Mouse (Mus musculus) embryonic facial prominence, embryonic 13.5 days (tissue): ENCODE results near the gene Ltb4r2. TPM values are rescaled to one million over a fixed set of nuclear protein-coding genes. Genes with fewer than 3 reads are reported as not detected.

Source experiments
- polyA plus RNA-seq: library from polyadenylated mRNA; unstranded; fragments of >200 nt; fragmentation: Nextera tagmentation; extraction: Ambion mirVana; gene quantifications from 2 replicates; pipeline ENCODE4 v1.2.1, GENCODE M21; 2015

Gene Ltb4r2
- polyA plus RNA-seq, 1 experiment from 2014 or later, result 0.51 TPM

Other genes with a start within 250 kb of the Ltb4r2 start
- gene Nrl, start 236.4 kb upstream of the Ltb4r2 start, polyA plus RNA-seq, result not detected in 2 replicates
- 35.0 and 38.4 TPM in 2 replicates for gene Pck2, start 221.2 kb upstream of the Ltb4r2 start, polyA plus RNA-seq
- 57.3 and 66.5 TPM in 2 replicates for gene Dcaf11, start 201.4 kb upstream of the Ltb4r2 start, polyA plus RNA-seq
- 0.74 and 0.87 TPM in 2 replicates for gene A730061H03Rik, start 201.0 kb upstream of the Ltb4r2 start, polyA plus RNA-seq
- gene Fitm1, start 185.8 kb upstream of the Ltb4r2 start, polyA plus RNA-seq, result 4.1 and 5.3 TPM in 2 replicates
- 141 and 152 TPM in 2 replicates for gene Psme1, start 183.3 kb upstream of the Ltb4r2 start, polyA plus RNA-seq
- gene Emc9, start 176.1 kb upstream of the Ltb4r2 start, polyA plus RNA-seq, result 4.7 and 4.8 TPM in 2 replicates
- gene Psme2, start 170.3 kb upstream of the Ltb4r2 start, polyA plus RNA-seq, result 233 and 267 TPM in 2 replicates
- 17.6 and 21.7 TPM in 2 replicates for gene Rnf31, start 169.7 kb upstream of the Ltb4r2 start, polyA plus RNA-seq
- gene Irf9, start 157.9 kb upstream of the Ltb4r2 start, polyA plus RNA-seq, result 10.5 and 12.3 TPM in 2 replicates
- gene Rec8, start 143.4 kb upstream of the Ltb4r2 start, polyA plus RNA-seq, result 2.0 and 2.8 TPM in 2 replicates
- gene Ipo4, start 125.5 kb upstream of the Ltb4r2 start, polyA plus RNA-seq, result 95.1 and 111 TPM in 2 replicates
- gene Gm49378, start 123.5 kb upstream of the Ltb4r2 start, polyA plus RNA-seq, result 1.7 and 1.8 TPM in 2 replicates
- gene Tm9sf1, start 117.6 kb upstream of the Ltb4r2 start, polyA plus RNA-seq, result 106 and 117 TPM in 2 replicates
- 1.0 and 1.3 TPM in 2 replicates for gene Tssk4, start 111.2 kb upstream of the Ltb4r2 start, polyA plus RNA-seq
- gene Mdp1, start 100.9 kb upstream of the Ltb4r2 start, polyA plus RNA-seq, result 66.1 and 70.6 TPM in 2 replicates
- gene Gmpr2, start 89.5 kb upstream of the Ltb4r2 start, polyA plus RNA-seq, result 75.2 and 83.5 TPM in 2 replicates
- gene Nedd8, start 89.3 kb upstream of the Ltb4r2 start, polyA plus RNA-seq, result 665 and 670 TPM in 2 replicates
- gene Tinf2, start 79.6 kb upstream of the Ltb4r2 start, polyA plus RNA-seq, result 38.7 and 46.6 TPM in 2 replicates
- 4.5 and 4.7 TPM in 2 replicates for gene Tgm1, start 47.5 kb upstream of the Ltb4r2 start, polyA plus RNA-seq
- 27.6 and 32.2 TPM in 2 replicates for gene Rabggta, start 39.2 kb upstream of the Ltb4r2 start, polyA plus RNA-seq
- gene Dhrs1, start 15.7 kb upstream of the Ltb4r2 start, polyA plus RNA-seq, result 84.5 and 102 TPM in 2 replicates
- gene Nop9, start 15.7 kb upstream of the Ltb4r2 start, polyA plus RNA-seq, result 35.5 and 47.6 TPM in 2 replicates
- 0.18 and 1.2 TPM in 2 replicates for gene Cideb, start 3.0 kb upstream of the Ltb4r2 start, polyA plus RNA-seq
- 0.58 and 1.1 TPM in 2 replicates for gene Ltb4r1, start 4.5 kb downstream of the Ltb4r2 start, polyA plus RNA-seq
- 20.2 and 21.6 TPM in 2 replicates for gene Adcy4, start 22.7 kb downstream of the Ltb4r2 start, polyA plus RNA-seq
- gene Ripk3, start 27.4 kb downstream of the Ltb4r2 start, polyA plus RNA-seq, result 41.1 and 44.4 TPM in 2 replicates
- 156 and 160 TPM in 2 replicates for gene Nfatc4, start 61.7 kb downstream of the Ltb4r2 start, polyA plus RNA-seq
- gene Nynrin, start 92.6 kb downstream of the Ltb4r2 start, polyA plus RNA-seq, result 27.8 and 28.1 TPM in 2 replicates
- gene Cbln3, start 123.0 kb downstream of the Ltb4r2 start, polyA plus RNA-seq, result 0.28 and 0.30 TPM in 2 replicates
- 21.0 and 22.0 TPM in 2 replicates for gene Khnyn, start 123.5 kb downstream of the Ltb4r2 start, polyA plus RNA-seq
- gene Sdr39u1, start 138.9 kb downstream of the Ltb4r2 start, polyA plus RNA-seq, result 79.8 and 85.5 TPM in 2 replicates
- gene Cma1, start 183.2 kb downstream of the Ltb4r2 start, polyA plus RNA-seq, result 12.4 and 28.3 TPM in 2 replicates
- 0.29 TPM in 1 of 2 replicates, not detected in the other for gene Cma2, start 189.6 kb downstream of the Ltb4r2 start, polyA plus RNA-seq